9 mouse cellular contexts compared by ENCODE assay signal in the genomic region with DNA sequence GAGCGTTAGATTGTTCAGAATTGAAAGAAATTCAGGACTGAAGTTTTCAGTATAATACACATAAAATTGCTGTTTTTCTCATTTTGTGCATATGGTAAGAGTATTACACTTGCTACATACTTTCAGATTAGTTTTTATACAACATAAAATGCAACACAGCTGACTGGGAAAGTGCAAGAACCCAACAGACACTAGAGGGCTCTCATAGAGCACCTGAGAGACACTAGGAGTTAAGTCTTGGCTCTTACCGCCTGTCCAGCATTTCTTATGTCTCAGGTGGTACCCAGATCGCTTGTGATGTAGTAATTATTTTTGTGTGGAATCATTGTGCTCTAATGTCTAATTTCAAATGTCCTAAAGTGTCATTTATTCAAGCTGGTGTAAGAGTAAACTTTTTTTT.
DNase-seq lines count a peak whose midpoint lies in the region; ATAC-seq and TF ChIP-seq lines count a peak whose summit lies in the region.
"Had no signal": no experiment of that assay in that cellular context is flagged by ENCODE, and none has a peak within 500 bp of the region (broad histone marks: within the 10 kb centered on the region; RNA-seq: fewer than 3 reads in every experiment).

No protein-coding gene starts in this region.

- DNase-seq in gastrocnemius, adult 18-20 months (ENCODE audit: low spot score) = peak; percentile 9
- no peak for DNase-seq in gastrocnemius, postnatal 10 days
- no peak for DNase-seq in liver, embryonic 14.5 days (ENCODE audit: low read depth in 3 of 3, low spot score in 3 of 3)
- DNase-seq in liver = no peak
- peak; percentile 77 for DNase-seq in brain, embryonic 14.5 days (ENCODE audit: low read depth)
- peak; percentile 18 to 47 for DNase-seq in left cerebral cortex, postnatal 14 days (ENCODE audit: low spot score in 2 of 2)
- DNase-seq in gastrocnemius, adult 8-10 months (ENCODE audit: low spot score in 2 of 2) = no peak
- DNase-seq in gastrocnemius, postnatal 4 days (ENCODE audit: low spot score in 2 of 2) = no peak

- intact Hi-C loops in left cerebral cortex, postnatal 14 days (cut with DNase I) = loop anchor here (2.0 to 10.0 kb wide), 2 partner anchors 107 to 505 kb away; partner anchors contain the start of gene Dact1

- no peaks in the 10 kb centered on the region for H3K27me3 ChIP-seq in liver, embryonic 14.5 days (ENCODE audit: control insufficient read depth, insufficient read depth, low read length)

- no peak for TF ChIP-seq EP300 in liver, embryonic 14.5 days (IDR thresholded peaks at IDR 0.05; ENCODE audit: low read depth)

- peaks cover 2% of the 10 kb centered on the region for H3K36me3 ChIP-seq in liver, embryonic 14.5 days (replicated peaks; ENCODE audit: control insufficient read depth, insufficient read depth, low read depth)

- H3K9me3 ChIP-seq in liver, embryonic 14.5 days (ENCODE audit: control insufficient read depth, low read length) = no peaks in the 10 kb centered on the region

- TF ChIP-seq CTCF in liver, embryonic 14.5 days (IDR thresholded peaks at IDR 0.05; ENCODE audit: low read depth) = 0 out of 2 replicates have a peak, but pooled peaks have one; percentile 11
- peak; percentile 62; the same call in 1 of the 2 replicates for TF ChIP-seq CTCF in brain, embryonic 14.5 days (IDR thresholded peaks at IDR 0.05; ENCODE audit: borderline replicate concordance, extremely low read depth, insufficient read depth, insufficient read length)

- H3K4me2 ChIP-seq in liver, embryonic 14.5 days (ENCODE audit: low read depth) = no peak overlapping the region

- H3K27ac ChIP-seq in liver, embryonic 14.5 days = no peak overlapping the region
- H3K27ac ChIP-seq: macrophage had no signal

- H3K4me3 ChIP-seq in liver, embryonic 14.5 days (ENCODE audit: insufficient read depth in 1 of 2, low read depth in 2 of 2, low read length in 2 of 2) = no peak overlapping the region

- H3K9ac ChIP-seq in liver, embryonic 14.5 days (replicated peaks) = no peak overlapping the region

- 73% methylated on average over 3 of the region's 3 CpGs for WGBS in liver, embryonic 14.5 days (ENCODE audit: insufficient replicate concordance)

- H3K4me1 ChIP-seq in liver, embryonic 14.5 days (replicated peaks; ENCODE audit: control insufficient read depth in 2 of 2, insufficient read depth in 2 of 2, low read length in 1 of 2) = no peaks in the 10 kb centered on the region

- ATAC-seq in liver, embryonic 14.5 days (ENCODE audit: insufficient read depth) = no peak

- no peak for TF ChIP-seq POLR2A in brain, embryonic 14.5 days (IDR thresholded peaks at IDR 0.05; ENCODE audit: borderline replicate concordance, extremely low read depth, insufficient read depth, insufficient read length, poor library complexity, severe bottlenecking)

Comparison
In these comparisons a context has a peak if more than half of its experiments do, and no peak if none do; other contexts are left out.
1. DNase-seq: peak in gastrocnemius, adult 18-20 months (single experiment), brain, embryonic 14.5 days (single experiment) and left cerebral cortex, postnatal 14 days (2 of 2); none in gastrocnemius, postnatal 10 days (single experiment), liver, embryonic 14.5 days (0 of 3), liver (single experiment), gastrocnemius, adult 8-10 months (0 of 2) and gastrocnemius, postnatal 4 days (0 of 2).